8 mouse cellular contexts compared by ENCODE assay signal in the genomic region with DNA sequence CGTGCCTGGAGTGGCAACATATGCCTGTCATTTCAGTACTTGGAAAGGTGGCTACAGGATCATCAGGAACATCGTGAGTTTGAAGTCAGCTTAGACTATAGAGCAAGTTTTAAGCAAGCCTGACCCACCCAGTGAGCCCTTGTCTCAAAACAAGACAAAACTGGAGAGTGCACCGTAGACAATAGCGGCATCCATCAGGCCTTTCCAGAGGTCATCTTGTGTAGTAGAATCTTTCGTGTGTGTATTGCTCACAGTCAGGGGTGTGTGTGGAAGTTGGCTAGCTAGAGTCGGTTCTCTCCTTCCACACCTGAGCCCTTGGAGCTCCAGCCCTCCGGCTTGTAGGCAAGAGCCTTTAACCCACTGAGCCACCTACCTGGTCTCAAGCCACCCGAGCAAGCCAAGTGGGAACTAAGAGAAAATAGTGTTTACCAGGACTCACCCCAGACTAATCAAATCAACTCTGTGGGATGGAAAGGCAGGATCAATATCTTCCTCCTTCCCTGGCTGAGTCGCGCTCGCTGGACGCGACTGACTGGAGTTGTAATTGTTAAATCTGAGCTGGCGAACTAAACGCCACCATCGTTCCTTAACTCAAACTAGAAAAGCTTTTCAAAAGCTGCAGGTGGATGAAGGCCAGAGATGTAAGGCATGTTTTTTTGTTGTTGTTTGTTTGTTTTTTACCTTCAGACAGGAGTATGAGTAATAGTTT. TPM values are rescaled to one million over a fixed set of nuclear protein-coding genes. Genes with fewer than 3 reads are reported as not detected.
A peak's percentile ranks its signal among the peaks of the same experiment; 100 is the strongest.
DNase-seq lines count a peak whose midpoint lies in the region; ATAC-seq and TF ChIP-seq lines count a peak whose summit lies in the region.

No protein-coding gene starts in this region.

- WGBS in embryonic facial prominence, embryonic 14.5 days, result 20% methylated on average over 16 of the region's 16 CpGs

- no peaks in the 10 kb centered on the region for H3K79me2 ChIP-seq in myocyte (ENCODE audit: control insufficient read depth, insufficient read depth)

- no peaks in the 10 kb centered on the region for H3K9me3 ChIP-seq in embryonic facial prominence, embryonic 14.5 days (ENCODE audit: control insufficient read depth, low read length)

- H3K4me2 ChIP-seq in embryonic facial prominence, embryonic 14.5 days (ENCODE audit: low read depth, low read length), result peak overlapping the region; percentile 59
- H3K4me2 ChIP-seq in myocyte (ENCODE audit: low read depth), result peak overlapping the region; percentile 70

- no peak for TF ChIP-seq CTCF in left cerebral cortex, adult 2 months (IDR thresholded peaks at IDR 0.05)

- H3K27me3 ChIP-seq in embryonic facial prominence, embryonic 14.5 days (replicated peaks; ENCODE audit: control insufficient read depth, insufficient read depth, low read length), result no peaks in the 10 kb centered on the region; the same call in 1 of the 2 replicates
- no peaks in the 10 kb centered on the region for H3K27me3 ChIP-seq in myocyte (ENCODE audit: control insufficient read depth, insufficient read depth, insufficient read length)

- intact Hi-C loops in left cerebral cortex, adult 2 months (cut with DNase I), result no loop called here
- intact Hi-C loops in left cerebral cortex, postnatal 10 days (cut with DNase I), result no loop called here
- intact Hi-C loops in left cerebral cortex, postnatal 36 days (cut with DNase I), result no loop called here

- no peak overlapping the region for H3ac ChIP-seq in myocyte (ENCODE audit: control insufficient read depth, insufficient read length)

- ATAC-seq in embryonic facial prominence, embryonic 14.5 days (ENCODE audit: low read depth), result no peak

- H3K36me3 ChIP-seq in embryonic facial prominence, embryonic 14.5 days (ENCODE audit: control insufficient read depth, insufficient read depth, low read length), result no peaks in the 10 kb centered on the region
- H3K36me3 ChIP-seq in myocyte (ENCODE audit: control insufficient read depth, insufficient read depth), result no peaks in the 10 kb centered on the region

- peaks cover 9% of the 10 kb centered on the region; the same call in 1 of the 2 replicates for H3K4me1 ChIP-seq in embryonic facial prominence, embryonic 14.5 days (ENCODE audit: control insufficient read depth, insufficient read depth, low read length)

- H3K9ac ChIP-seq in embryonic facial prominence, embryonic 14.5 days (ENCODE audit: low read depth, low read length), result peak overlapping the region; percentile 48; the same call in 1 of the 2 replicates

- TF ChIP-seq POLR2A in myocyte (IDR thresholded peaks at IDR 0.05; ENCODE audit: insufficient read length, low read depth), result no peak

- DNase-seq in left cerebral cortex, adult 2 months (ENCODE audit: extremely low spot score in 1 of 2, low spot score in 2 of 2), result no peak
- no peak for DNase-seq in left cerebral cortex, postnatal 10 days (ENCODE audit: extremely low spot score in 1 of 2, low spot score in 2 of 2)
- DNase-seq in embryonic facial prominence, embryonic 14.5 days (ENCODE audit: low spot score), result no peak
- peak; percentile 17 for DNase-seq in kidney, postnatal 10 days
- DNase-seq in adrenal gland, adult 2 months, result no peak
- no peak for DNase-seq in left cerebral cortex, postnatal 36 days (ENCODE audit: low spot score in 2 of 2)
- no peak for DNase-seq in thymus, postnatal 36 days

- peak overlapping the region; percentile 34 for H3K4me3 ChIP-seq in left cerebral cortex, adult 2 months
- peak overlapping the region; percentile 39 for H3K4me3 ChIP-seq in embryonic facial prominence, embryonic 14.5 days (ENCODE audit: low read depth, low read length)
- H3K4me3 ChIP-seq in myocyte, result no peak overlapping the region

- no peak overlapping the region for H3K27ac ChIP-seq in left cerebral cortex, adult 2 months
- no peak overlapping the region for H3K27ac ChIP-seq in embryonic facial prominence, embryonic 14.5 days (replicated peaks; ENCODE audit: low read depth, low read length)

TF ChIP-seq in myocyte, 11 proteins besides CTCF, POLR2A, EP300 and RAD21:
- no peak for TF ChIP-seq TCF12 (IDR thresholded peaks at IDR 0.05; ENCODE audit: insufficient read depth, poor library complexity, severe bottlenecking)
- no peak for TF ChIP-seq SRF (IDR thresholded peaks at IDR 0.05; ENCODE audit: control insufficient read depth, insufficient read length, low read depth)

RNA-seq across cellular contexts. Expression of gene Cxadr, which starts 36.7 kb away (rescaled TPM):
- total RNA-seq in left cerebral cortex, adult 2 months (2021), result 10 to 100 TPM; 28.5 to 31.5 TPM
- total RNA-seq in left cerebral cortex, postnatal 10 days (2021), result 100 to 1,000 TPM; 208 to 232 TPM
- 14.4 and 15.5 TPM in 2 replicates for polyA plus RNA-seq in embryonic facial prominence, embryonic 14.5 days (2014; fragmentation: Nextera tagmentation; extraction: Ambion mirVana)
- 0.67 TPM for polyA plus RNA-seq in myocyte (2012; fragmentation: generic; extraction: Trizol)
- total RNA-seq in adrenal gland, adult 2 months (2021), result 10 to 100 TPM; 13.1 to 23.8 TPM
- 11.0 and 26.1 TPM in 2 replicates for polyA plus RNA-seq in adrenal gland, adult 2 months (2012; rRNA removed)
- 10 to 100 TPM; 27.6 to 30.6 TPM for total RNA-seq in left cerebral cortex, postnatal 36 days (2021)

Comparison
In these comparisons a context has a peak if more than half of its experiments do, and no peak if none do; other contexts are left out.
1. RNA of gene Cxadr, which starts 36.7 kb away (total RNA-seq): 208 to 232 TPM in left cerebral cortex, postnatal 10 days; 28.5 to 31.5 TPM in left cerebral cortex, adult 2 months, 27.6 to 30.6 TPM in left cerebral cortex, postnatal 36 days and 13.1 to 23.8 TPM in adrenal gland, adult 2 months; every median in the first group is over 4 times any median in the second.